Mouse (Mus musculus): ENCODE data around the gene Nrros. TPM values are rescaled to one million over a fixed set of nuclear protein-coding genes. Genes with fewer than 3 reads are reported as not detected.
"Not testable (repeated sequence)": the region's sequence is repeated elsewhere in the genome, so short reads cannot be mapped to it uniquely, and the experiment has no call there.

Gene Nrros
- total RNA-seq, 2 experiments from 2014 or later: 7.9 to 8.9 TPM

- intact Hi-C loops (cut with DNase I): no loop called here
- no peak for DNase-seq (ENCODE audit: low spot score in 2 of 2)
Measured at GRCm38 (mm10) chr16:32124444-32125335, 40.7 kb downstream of the Nrros start.

DNA sequence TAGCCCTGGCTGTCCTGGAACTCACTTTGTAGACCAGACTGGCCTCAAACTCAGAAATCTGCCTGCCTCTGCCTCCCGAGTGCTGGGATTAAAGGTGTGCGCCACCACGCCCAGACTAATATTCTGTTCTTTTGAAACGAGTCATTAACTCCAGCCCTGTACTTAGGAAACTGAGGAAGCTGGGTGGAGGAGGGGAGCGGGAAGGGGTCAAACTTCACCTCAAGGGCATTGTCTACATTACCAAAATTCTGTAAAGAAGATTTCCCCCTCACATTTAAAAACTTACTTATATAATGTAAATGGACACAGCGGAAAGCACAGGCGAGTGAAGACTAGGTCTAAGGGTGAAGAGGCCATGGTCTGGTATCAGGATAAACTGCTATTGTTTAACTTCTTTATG is 41.4 kb downstream of the Nrros start:
- no peak for DNase-seq (ENCODE audit: low spot score in 2 of 2)
- intact Hi-C loops (cut with DNase I): no loop called here

- intact Hi-C loops (cut with DNase I): no loop called here
- no peak for DNase-seq (ENCODE audit: low spot score in 2 of 2)
Measured at GRCm38 (mm10) chr16:32120454-32120853, 44.9 kb downstream of the Nrros start.

GRCm38 (mm10) chr16:32116186-32116585 is 49.2 kb downstream of the Nrros start:
- intact Hi-C loops (cut with DNase I): loop anchor here (5.0 kb wide), 1 partner anchor 86 kb away; no protein-coding TSS in a partner anchor
- no peak for DNase-seq (ENCODE audit: low spot score in 2 of 2)

DNA sequence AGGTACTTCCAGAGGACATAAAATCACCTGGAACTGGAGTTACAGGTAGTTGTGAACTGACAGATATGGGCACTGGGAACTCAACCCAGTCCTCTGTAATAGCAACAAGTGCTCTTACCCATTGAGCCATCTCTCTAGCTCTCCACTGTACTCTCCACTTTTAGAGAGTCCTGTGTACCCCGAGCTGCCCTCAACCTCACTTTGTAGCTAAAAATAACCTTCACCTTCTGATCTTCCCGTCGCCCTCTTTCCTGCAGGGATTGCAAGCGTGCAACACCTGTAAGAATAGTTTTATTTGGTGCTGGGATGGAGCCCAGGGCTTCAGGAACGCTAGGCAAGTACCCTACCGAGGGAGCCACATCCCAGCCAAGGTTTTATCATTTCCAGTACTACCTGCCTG is 49.6 kb downstream of the Nrros start:
- DNase-seq (ENCODE audit: low spot score in 2 of 2): no peak
- intact Hi-C loops (cut with DNase I): loop anchor here (2.0 to 5.0 kb wide), 2 partner anchors 87 to 131 kb away; partner anchors contain the start of genes Fbxo45 and Wdr53

DNA sequence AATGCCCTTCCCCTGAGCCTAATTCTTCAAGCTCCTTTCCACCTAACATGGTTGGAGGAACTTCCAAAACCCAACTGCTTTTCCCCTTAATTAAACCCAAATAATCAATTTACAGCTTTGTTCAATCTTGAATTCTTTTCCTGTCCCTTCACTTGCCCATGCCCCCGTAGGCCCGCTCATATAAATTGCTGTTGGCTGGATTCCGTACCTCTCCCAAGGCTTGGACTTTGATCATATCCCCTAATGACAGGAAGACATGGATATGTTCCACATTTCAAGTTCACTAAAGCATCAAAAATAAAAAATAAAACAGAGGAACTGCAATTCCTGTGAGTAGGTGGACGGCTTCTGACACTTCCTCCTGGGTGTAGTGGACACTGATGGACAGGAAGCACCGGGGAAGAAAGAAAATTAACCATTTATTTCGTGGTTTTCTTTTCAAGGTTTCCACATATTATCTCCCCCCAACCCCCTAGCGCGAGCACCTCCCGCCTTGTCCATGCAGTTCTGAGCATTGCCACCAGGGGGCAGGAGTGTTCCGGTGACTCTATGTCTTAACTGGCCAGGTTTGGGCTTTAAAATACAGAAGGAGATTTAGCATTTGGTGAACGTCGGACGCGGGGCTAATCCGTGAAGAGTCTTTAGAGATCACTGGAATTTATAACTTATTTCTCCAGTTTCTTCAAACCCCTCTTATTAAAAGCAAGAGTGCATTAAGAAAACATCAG is 50.3 kb downstream of the Nrros start:
- intact Hi-C loops (cut with DNase I): loop anchor here (2.0 to 5.0 kb wide), 3 partner anchors 87 to 382 kb away; partner anchors contain the start of genes Fbxo45, Wdr53 and Zdhhc19
- DNase-seq (ENCODE audit: low spot score in 2 of 2): peak; percentile 78 to 80

DNA sequence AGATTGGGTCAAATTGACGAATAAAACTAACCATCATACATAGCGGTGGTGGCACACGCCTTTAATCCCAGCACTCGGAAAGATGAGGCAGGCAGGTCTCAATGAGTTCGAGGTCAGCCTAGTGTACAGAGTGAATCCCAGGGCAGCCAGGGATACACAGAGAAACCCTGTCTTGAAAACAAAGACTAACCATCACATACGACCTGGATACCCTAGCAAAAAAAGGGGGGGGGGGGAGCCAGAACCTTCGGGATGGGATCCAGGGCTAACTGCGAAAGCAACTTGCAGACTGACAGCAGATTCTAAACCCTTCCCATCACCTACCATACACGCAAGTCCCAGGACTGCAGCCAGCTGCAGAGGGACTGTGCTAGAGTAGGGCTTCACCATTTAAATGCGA is 51.0 kb downstream of the Nrros start:
- intact Hi-C loops (cut with DNase I): loop anchor here (2.0 to 5.0 kb wide), 2 partner anchors 132 to 383 kb away; partner anchors contain the start of genes Fbxo45, Wdr53 and Zdhhc19
- no peak for DNase-seq (ENCODE audit: low spot score in 2 of 2)

GRCm38 (mm10) chr16:32113541-32114218 is 51.7 kb downstream of the Nrros start:
- intact Hi-C loops (cut with DNase I): loop anchor here (2.0 to 5.0 kb wide), 2 partner anchors 133 to 384 kb away; partner anchors contain the start of genes Fbxo45, Wdr53 and Zdhhc19

GRCm38 (mm10) chr16:32110951-32111699 is 54.3 kb downstream of the Nrros start:
- DNase-seq (ENCODE audit: low spot score in 2 of 2): peak in 1 of 2 experiments; percentile 18

More at GRCm38 (mm10) chr16:32113541-32114218, 51.7 kb downstream of the Nrros start:
- peak; percentile 56 to 79 for DNase-seq (ENCODE audit: low spot score in 2 of 2)

DNA sequence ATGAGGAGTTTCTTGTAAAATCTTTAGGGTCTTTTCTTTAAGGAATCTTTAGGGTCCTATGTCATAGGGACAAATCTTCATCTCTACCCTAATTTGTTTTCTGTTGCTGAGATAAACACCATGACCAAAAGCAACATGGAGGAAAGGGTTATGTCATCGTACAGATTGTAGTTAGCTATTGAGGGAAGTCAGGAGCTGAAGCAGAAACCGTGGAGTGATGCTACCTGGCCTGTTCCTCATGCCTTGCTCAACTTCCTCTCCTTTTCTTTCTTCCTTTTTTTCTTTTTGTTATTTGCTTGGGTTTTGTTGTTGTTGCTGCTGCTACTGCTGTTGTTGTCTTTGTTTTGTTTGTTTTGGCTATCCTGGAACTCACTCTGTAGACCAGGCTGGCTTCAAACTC is 56.8 kb downstream of the Nrros start:
- intact Hi-C loops (cut with DNase I): no loop called here

More at GRCm38 (mm10) chr16:32110951-32111699, 54.3 kb downstream of the Nrros start:
- intact Hi-C loops (cut with DNase I): loop anchor here (5.0 kb wide), 1 partner anchor 386 kb away; the partner anchor contains the start of gene Zdhhc19

GRCm38 (mm10) chr16:32108170-32108569 is 57.2 kb downstream of the Nrros start:
- intact Hi-C loops (cut with DNase I): no loop called here
- no peak for DNase-seq (ENCODE audit: low spot score in 2 of 2)

More for the DNA sequence above, 56.8 kb downstream of the Nrros start:
- no peak for DNase-seq (ENCODE audit: low spot score in 2 of 2)

DNA sequence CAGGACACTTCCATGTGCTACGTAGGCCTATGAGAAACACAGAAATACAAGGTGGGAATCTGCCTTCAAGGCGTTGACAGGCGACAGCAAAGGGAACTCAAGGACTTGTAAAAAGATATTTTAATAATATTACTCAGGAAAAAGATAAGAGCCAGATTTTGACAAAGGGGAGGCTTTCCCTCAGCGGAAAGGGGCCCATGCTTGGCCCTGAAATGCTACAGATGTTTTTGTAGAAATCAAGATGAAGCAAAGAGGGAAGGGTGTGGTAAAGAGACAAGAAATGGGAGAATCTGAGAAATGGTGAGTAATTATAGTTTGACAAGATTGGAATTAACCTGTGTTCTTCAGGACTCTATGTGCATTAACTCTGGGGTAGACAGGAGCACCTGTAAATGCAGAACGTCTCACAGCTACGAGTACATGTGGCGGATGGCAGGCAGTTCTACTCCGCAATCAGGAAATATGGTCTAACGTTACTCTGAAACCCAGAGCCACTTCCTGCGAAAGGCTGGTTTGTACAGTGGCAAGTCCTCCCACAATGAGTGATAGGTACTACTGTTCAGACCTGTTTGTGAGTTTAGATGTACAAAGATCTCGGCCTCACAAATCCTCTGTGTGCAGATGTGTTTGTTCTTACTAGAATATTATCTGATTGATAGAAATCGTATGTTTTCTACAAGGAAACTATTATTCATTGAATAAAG is 57.9 kb downstream of the Nrros start:
- no peak for DNase-seq (ENCODE audit: low spot score in 2 of 2)
- intact Hi-C loops (cut with DNase I): no loop called here

DNA sequence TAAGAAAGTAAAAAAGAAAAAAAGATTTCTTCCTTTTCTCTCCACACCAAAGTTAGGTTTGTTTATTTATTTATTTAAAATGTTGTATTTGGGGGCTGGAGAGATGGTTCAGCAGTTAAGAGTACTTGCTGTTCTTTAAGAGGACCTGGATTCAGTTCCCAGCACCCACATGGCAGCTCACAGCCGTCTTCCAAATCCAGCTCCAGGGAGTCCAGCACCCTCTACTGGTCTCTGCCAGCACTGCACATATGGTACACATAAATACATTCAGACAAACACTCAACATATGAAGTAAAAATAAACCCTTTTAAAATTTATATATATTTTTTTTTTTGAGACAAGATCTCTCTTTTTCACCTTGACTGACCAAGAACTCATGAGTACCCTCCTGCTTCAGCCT is 59.7 kb downstream of the Nrros start:
- intact Hi-C loops (cut with DNase I): no loop called here
- DNase-seq (ENCODE audit: low spot score in 2 of 2): no peak

DNA sequence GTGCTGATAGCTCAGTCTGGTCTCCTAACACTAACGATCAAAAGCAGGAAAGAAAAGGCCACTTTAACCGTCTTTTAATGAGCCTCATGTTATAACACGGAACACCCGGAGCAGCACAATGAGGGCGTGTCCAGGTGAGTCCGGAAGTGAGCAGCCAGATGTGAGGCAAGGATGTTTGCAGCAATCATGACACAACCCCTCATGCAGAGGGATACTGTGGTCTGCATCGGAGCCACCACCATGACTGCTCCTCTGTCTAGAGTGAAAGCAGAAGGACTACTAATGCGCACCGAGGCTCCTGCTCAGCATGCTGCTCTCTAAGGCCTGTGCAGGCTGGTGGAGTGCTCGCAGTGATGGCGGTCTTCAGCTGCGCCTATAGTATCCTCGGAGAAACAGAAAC is 63.1 kb downstream of the Nrros start:
- no peak for DNase-seq (ENCODE audit: low spot score in 2 of 2)
- intact Hi-C loops (cut with DNase I): no loop called here

DNA sequence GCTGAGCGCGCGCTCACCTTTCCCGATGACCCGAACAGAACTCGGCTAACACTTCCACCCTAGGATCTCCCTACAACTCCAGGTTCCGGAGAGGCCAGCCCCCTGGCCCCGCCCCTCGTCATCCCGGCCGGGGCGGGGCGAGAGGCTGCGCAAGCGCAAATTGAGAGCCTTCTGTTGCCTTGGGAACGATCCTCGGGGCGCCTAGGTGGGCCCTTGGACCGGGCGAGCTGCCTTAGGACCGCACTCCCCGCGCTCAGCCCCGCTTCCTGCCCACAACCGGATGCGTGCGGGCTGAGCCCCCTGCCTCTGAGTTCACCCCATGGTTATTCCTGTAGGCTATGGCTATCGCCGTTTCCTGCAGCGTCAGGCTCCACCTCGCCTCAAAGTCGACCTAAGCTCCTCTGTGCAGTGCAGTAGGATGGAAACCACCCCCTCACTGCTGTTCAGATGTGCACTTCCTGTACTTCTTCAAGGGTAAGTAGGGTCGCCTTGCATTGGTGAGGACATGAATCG is 65.7 kb downstream of the Nrros start, which contains the start of the genes Pigx and Cep19:
Gene Pigx, minus strand, starts transcription at position 103 of the 513 bp plus-strand sequence.
Gene Cep19, plus strand, starts transcription at position 163 of the 513 bp plus-strand sequence.
- intact Hi-C loops (cut with DNase I): no loop called here

DNA sequence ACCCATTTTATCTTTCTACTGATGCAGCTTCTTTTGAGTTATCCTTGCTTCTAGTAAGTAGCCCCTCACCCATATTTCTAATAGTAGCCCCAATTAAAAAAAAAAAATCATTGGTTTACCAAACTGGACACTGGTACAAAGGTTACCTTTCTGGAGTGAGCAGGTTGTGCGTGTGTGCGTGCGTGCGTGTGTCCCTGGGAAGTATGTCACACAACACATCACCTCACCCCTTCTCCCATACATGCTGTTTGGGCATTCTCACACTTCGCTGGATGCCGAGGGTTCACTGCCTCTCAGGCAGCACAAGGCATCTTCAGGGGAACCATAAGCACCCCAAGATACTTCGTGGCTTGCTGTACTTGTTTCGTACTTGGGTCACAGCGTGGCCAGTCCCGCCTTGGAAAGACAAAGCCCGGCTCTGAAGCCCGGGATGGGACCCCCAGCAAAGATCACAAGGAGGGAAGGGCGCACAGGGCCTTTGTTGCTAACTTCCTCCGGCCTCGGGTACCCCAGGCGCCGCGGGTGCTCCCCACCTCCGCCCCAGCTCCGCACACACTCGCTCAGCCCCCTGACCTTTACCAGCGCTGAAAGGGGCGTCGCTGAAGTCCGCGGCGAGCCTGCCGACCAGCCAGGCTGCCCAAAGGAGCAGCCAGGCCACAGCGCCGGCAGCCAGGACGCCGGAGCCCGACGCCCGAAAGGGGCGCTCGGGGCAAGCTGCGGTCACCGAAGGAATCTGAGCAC is 66.3 kb downstream of the Nrros start:
- DNase-seq (ENCODE audit: low spot score in 2 of 2): no peak
- intact Hi-C loops (cut with DNase I): no loop called here

More for the DNA sequence above, 65.7 kb downstream of the Nrros start, which contains the start of the genes Pigx and Cep19:
- peak; percentile 90 to 91 for DNase-seq (ENCODE audit: low spot score in 2 of 2)

DNA sequence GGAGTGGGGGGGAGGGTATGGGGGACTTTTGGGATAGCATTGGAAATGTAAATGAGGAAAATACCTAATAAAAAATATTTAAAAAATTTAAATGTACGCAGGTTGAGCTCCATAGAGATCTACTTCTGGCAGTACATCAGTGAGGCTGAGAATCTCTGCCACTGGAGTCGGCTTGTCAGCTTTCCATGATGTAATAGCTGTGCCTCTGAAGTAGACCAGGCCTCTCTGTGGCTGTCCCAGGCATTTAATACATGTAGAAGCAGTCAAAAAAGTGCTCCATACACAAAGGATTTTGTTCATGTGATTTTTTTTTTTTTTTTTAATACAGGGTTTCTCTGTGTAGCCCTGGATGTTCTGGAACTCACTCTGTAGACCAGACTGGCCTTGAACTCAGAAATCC is 67.6 kb downstream of the Nrros start:
- DNase-seq (ENCODE audit: low spot score in 2 of 2); intact Hi-C loops (cut with DNase I): not testable (repeated sequence)
